Mouse (Mus musculus): ENCODE data around the gene Aldh1a1. TPM values are rescaled to one million over a fixed set of nuclear protein-coding genes. Genes with fewer than 3 reads are reported as not detected.

Gene Aldh1a1
- total RNA-seq, 2 experiments from 2014 or later = 10.3 to 17.2 TPM

DNA sequence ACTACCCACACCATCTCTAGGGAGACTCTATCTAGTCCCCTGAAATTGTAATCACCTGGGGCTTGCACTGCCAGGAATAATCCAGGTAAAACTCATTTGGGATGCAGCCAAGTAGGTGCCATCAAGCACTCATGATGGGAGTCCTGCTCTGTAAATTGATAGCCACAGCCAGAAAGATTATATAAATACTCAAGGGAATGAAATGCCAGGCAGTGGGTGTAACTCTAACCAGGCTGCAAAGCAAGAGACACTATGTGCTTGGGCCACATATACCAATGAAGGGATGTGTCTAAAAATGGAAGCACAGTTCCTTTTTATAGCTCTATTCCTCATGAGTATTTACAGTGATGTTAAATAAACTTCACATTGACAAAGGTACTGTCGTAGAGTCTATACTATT is 56.9 kb downstream of the Aldh1a1 start:
- intact Hi-C loops (cut with DNase I) = loop anchor here (1.0 kb wide), 1 partner anchor 8 kb away; no protein-coding TSS in a partner anchor
- no peak for DNase-seq

DNA sequence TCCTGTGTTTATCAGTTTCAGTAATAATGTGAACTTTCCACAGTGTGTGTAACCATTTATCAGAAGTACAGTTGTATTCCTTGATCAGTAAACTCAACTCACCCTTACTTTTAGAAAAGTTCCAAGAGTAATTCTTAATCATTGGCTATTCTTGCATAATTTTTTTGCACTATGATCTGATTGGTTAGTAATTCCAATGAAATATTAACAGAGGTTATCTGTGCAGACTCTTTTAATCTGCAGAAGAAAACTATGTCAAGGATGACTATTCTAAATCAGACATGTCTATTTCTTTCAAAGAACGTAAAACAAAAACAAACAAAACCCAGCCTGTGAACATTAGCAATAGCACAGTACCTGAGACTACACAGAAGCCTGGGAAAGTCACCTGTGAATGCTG is 62.9 kb downstream of the Aldh1a1 start:
- intact Hi-C loops (cut with DNase I) = no loop called here
- DNase-seq = no peak

DNA sequence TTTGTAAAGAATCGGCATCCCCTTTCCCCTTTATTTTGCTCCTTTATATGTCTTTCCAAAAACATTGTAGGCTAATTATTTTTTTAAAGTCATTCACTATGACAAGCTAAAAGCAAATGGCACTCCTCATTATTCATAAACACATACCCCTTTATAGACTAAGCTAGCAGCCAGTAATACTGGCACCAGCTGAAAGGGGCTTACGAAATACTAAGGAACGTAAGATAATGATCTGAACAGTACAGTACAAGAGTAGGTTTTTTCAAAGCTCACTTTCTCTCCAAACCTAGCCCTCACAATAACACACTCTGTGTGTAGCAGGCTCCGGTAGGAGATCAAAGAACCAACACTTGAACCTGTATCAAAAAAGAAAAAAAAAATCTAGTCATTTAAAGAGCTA is 64.7 kb downstream of the Aldh1a1 start:
- intact Hi-C loops (cut with DNase I) = loop anchor here (1.0 kb wide), 1 partner anchor 8 kb away; no protein-coding TSS in a partner anchor
- no peak for DNase-seq

DNA sequence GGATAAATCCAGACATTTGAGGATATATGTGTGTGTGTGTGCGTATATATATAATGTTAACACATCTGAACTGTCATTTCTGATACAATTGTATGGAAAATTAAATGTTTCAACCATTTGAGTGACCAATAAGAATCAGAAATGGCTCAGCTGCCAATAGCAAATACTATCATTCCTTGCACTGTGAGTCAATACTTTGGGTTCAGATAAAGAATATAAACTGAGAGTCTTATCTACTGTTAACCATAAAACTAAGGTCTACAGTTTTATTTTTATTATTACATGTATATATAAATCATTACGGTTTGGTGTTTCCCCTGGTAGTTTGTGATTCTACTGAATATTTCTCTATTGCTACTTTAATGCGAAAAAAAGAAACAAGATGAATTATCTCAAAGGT is 65.6 kb downstream of the Aldh1a1 start:
- intact Hi-C loops (cut with DNase I) = no loop called here
- DNase-seq = no peak

DNA sequence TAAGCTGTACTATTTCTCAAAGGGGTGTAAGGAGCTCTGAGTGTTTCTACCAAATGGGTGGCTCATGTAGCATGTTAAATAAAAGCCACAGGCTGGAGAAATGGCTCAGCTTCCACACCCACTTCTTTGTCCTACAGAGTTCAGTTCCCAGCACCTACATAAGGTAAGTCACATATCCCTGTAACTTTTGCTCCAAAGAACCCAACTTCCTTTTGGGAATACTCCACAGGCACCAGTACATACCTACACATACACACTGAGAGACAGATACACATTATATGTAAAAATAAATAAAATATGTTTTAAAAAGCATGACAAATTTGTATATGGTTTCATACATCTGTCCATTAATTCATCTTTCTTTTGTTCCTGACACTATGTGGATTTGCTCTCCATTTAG is 66.0 kb downstream of the Aldh1a1 start:
- no peak for DNase-seq
- intact Hi-C loops (cut with DNase I) = no loop called here

DNA sequence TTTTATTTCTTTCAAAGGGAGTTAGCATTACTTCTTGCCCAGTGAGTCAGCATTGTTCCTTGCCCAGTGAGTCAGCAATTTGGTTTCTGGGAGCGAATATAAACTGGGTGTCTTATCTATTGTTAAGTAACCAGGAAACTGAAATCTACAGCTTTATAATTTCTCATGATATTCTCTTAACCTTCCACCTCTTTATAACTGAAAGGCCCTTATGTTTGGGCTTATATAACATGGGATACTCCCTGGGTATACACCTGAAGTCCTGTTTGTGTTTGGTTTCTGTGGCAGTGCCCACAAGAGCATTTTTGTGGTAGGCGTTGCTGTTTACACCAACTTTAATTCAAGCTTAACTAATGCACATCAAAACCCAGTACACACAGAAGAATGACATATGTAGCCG is 66.4 kb downstream of the Aldh1a1 start:
- no peak for DNase-seq
- intact Hi-C loops (cut with DNase I) = no loop called here

DNA sequence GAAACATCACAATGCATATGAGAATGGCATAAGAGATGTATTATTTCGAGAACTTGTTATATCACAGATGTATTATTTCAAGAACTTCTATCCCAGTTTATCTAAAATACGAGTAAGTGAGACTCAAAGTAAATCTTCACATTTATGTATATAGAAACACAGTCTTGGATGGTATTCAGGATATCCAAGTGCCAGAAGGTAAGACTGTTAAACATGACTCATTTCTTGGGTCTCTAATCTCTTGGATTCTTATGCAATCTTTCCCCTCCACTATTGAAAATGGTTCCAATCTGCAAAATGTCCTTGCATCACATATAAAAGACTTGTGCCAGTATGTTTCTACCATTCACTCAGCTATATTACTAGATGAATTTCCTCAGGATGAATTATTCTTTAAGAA is 67.4 kb downstream of the Aldh1a1 start:
- intact Hi-C loops (cut with DNase I) = no loop called here
- no peak for DNase-seq

DNA sequence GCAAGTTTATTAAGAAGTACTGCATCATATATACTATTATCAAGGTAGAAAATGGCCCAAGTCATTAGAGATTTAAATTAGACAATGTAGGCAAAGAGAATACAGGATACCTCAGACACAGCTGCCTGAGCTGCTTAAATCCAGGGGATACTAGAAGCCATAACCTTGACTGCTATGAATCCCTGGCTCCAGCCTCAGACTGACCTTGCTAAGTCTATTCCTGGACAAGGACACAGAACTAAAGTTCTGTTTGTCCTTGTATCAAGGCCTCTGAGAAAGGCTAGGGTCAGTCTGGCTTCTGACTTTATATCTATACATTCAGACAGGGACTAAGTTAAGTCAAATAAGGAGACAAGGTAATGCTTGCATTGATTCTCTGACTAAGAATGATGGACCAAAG is 69.9 kb downstream of the Aldh1a1 start:
- intact Hi-C loops (cut with DNase I) = no loop called here
- DNase-seq = peak in 1 of 2 experiments; percentile 6

DNA sequence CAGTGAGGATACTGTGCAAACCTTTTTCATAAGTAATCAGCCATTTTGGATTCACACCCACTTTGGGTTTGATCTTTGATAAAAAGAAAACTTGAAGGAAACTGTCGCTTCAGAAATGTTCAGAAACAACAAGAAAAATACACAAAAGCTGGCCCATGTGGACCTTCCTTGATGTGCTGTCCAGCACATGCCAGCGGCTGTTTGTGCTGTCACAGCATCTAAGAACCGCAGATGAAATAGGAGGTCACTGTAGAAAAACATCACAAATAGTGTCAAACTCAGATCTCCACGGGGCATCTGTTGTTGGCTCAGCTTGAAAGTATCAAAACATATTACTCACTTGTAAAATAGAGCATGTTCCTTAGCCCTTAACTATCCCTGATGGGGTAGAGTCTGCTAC is 73.8 kb downstream of the Aldh1a1 start:
- DNase-seq = no peak
- intact Hi-C loops (cut with DNase I) = no loop called here

DNA sequence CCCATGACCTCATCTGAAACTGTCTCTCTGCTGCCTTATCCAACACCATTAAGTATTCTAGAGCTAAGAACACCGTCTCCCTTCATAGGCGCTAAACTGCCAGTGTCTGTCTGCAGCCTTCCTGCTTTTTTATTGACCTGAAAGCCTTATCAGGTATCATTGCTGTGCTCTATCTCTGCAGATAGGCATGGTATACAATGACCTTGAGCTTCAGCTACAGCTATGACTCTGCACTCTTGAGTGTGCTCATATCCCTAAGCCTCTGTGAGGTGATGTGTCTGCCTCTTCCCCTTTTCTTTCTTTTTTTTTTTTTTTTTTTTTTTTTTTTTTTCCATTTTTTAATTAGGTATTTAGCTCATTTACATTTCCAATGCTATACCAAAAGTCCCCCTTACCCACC is 74.5 kb downstream of the Aldh1a1 start:
- intact Hi-C loops (cut with DNase I) = no loop called here

DNA sequence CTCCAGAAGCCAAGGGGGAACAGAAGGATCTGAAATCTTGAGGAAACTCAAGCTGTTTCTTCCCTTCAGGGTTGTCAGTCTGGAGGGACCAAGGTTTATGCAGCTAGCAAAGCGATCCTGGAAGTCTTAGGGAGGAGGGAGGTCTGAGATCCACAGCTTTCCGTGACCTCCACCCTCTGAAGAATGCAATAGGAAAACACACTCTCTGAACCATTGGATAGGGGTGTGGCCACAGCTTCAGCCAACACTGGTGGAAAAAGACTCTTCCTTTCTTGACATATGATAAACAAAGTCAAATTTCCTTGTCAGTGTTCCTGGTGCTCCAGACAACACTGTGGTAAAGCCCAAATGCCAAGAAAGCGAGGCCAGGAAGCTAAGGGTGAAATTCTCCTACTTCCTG is 84.5 kb downstream of the Aldh1a1 start:
- DNase-seq = no peak
- intact Hi-C loops (cut with DNase I) = no loop called here

More for the DNA sequence above, 74.5 kb downstream of the Aldh1a1 start:
- DNase-seq = no peak

DNA sequence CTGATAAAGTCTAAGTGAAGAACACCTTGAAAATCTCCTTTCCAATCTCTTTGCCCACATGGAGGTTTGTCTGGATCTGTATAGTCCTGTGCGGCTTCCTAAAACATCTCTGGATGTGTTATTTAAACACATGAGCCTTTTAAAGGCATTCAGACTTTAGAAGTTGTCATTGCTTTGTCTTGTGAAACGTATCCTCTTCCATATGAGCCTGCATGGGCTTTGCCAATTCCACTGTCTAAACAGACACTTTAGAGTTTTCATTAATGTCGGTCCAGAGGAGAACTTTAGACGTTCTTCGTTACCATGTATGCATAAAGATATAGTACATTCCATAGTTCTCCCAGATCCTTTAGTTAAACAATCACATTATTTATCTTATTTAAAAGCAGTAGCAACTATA is 84.9 kb downstream of the Aldh1a1 start:
- intact Hi-C loops (cut with DNase I) = no loop called here
- no peak for DNase-seq

DNA sequence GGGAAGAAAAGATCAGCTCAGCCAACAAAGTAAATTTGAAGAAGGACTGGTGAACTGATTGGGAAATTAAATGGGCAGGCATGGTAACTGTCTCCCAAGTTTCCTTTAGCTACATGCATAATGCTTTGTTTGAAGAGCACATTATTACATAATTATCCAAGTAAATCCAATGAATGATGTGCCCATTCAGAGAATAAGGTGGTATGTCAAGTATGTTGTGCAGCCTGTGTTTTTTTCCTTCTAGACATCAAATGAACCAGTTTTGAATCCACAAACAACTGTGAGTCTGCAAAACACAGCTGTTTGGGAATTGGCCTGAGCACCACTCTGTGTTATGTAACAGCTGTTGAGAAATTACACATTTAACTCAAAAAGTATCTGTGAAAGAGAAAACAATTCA is 107.4 kb downstream of the Aldh1a1 start:
- intact Hi-C loops (cut with DNase I) = no loop called here
- DNase-seq = peak; percentile 45 to 54

DNA sequence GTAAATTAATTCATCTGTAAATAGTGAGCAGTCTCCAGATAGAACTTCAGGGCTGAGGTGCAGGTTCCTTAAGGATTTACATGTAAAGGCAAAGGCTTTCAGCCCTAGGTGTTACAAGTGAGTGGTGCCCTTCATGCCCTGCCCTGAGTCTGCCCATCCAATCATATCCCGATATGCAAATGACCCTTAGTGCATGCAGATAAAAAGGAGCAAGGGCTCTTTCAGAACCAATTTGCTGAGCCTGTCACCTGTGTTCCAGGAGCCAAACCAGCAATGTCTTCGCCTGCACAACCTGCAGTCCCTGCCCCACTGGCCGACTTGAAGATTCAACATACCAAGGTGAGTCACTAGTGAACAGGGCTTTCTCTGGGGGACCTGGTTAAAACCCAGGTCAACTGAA is 109.2 kb downstream of the Aldh1a1 start:
- DNase-seq = peak; percentile 19 to 28
- intact Hi-C loops (cut with DNase I) = no loop called here

DNA sequence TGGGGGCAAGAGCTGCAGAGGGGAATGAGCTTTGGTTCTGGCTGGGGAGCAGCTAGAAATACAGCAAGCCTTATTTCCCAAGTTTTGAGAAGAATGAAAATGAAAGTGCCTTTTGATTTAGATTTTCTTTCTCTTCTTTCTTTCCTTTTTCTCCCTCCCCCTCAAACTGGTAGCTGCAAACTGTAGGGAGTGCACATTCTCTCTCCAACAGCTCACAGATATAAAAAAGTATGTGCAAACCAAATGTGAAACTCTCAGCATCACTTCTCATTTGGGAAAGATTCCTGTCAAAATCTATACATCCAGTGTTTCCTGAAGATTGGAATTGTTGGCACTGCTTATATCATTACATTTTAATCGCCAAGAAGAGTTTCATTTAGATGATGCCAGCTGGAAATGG is 110.7 kb downstream of the Aldh1a1 start:
- intact Hi-C loops (cut with DNase I) = no loop called here
- DNase-seq = no peak

DNA sequence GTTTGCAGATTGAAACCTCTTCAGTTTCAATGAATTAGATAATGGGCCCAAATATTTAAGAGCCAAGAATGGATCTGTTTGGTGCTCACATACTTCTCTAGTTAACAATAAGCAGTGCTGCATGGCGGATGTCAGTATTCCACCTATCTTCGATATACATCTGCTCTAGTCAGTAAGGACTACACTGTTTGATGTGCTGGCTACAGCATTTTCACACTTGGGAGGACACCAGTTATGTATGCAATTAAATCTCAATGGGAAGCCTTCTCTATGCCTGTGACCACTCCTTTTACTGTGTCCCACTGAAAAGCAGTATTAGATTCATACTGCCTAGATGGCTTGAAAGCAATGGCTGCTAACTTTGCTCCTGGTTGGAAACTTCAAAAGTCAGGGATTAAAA is 111.4 kb downstream of the Aldh1a1 start:
- DNase-seq = no peak
- intact Hi-C loops (cut with DNase I) = no loop called here

DNA sequence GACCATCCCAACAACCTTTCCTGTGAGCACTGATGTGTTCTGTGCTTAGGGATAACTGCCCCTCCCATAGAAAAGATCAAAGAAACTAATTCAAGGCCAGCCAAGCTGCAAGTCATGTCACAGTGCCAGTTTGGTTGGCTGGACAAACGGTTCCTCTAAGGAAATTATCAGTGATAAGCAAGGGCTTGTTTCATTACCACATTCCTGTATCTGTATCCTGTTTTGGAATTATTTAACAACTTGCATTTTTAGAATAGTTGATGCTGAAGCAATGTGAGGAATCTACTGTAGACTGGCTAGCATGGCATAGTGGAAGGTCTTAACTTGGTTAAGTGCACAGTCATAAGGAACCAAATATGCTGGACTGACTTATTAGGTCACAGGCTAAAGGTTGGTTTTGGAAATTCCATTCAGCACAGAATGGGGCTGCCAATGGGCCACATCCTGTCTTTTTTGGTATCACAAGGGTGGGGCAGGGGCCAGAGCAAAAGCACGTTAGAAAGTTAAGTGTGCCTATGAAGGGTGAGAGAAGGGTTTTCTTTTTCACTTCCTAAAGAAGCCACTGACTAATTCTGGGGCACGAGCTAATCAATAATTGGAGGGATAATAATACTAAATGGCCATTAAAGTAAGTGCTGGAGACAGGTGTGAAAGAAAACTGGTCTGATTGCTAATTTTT is 121.9 kb downstream of the Aldh1a1 start:
- intact Hi-C loops (cut with DNase I) = no loop called here
- DNase-seq = no peak

DNA sequence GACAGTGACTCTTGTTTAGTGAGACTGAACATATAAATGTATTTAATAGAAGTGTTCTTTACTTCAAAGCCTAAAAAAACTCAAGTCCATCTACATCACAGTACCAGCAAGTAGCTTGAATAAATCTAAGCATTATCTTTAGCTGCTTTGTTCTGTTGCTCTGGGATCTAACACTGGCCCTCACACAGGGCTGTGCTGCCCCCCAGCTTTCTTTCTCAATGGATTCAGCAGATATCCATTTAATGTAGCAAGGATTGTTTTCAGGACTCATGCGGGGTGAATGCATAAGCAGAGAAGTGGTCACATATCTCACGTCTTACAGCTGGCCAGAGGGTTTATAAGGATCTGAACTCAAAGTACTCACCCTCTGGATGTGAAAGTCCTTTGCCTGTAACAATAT is 129.9 kb downstream of the Aldh1a1 start:
- no peak for DNase-seq
- intact Hi-C loops (cut with DNase I) = no loop called here

DNA sequence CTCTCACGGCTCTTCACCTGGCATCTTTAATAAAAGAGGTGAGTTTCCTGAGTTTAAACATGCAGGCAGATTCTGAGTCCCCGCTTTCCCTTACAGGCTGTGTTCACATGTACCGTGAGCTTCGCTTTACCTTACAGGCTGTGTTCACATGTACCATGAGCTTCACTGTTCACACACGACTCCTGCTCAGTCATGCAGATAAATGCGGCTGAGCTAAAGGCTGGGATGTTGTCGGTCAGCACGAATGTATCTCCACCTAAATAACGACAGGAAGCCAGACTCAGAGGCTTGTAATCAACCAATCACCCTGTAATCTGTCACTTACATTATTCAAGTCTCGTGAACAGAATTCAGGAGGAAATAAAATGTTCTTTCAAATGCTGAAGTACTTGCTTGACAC is 130.9 kb downstream of the Aldh1a1 start:
- intact Hi-C loops (cut with DNase I) = no loop called here

DNA sequence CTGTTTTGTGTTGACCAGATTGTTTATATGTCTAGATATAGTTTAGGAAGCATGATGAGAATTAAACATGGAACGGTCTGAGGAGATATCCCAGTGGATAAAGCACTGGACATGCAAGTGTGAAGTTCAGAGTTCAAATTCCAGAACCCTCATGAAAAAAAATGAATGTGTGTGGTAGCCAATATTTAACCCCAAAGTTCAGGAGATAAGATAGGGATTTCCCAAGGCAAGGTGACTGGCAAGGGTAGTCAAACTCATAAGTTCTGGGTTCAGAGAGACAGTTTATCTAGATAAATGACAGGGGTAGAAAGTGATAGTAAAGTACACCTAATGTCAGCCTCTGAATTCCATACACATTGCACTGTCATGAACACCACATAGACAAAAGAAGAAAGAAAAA is 138.5 kb downstream of the Aldh1a1 start:
- intact Hi-C loops (cut with DNase I) = no loop called here
- DNase-seq = no peak

More for the DNA sequence above, 130.9 kb downstream of the Aldh1a1 start:
- DNase-seq = no peak

DNA sequence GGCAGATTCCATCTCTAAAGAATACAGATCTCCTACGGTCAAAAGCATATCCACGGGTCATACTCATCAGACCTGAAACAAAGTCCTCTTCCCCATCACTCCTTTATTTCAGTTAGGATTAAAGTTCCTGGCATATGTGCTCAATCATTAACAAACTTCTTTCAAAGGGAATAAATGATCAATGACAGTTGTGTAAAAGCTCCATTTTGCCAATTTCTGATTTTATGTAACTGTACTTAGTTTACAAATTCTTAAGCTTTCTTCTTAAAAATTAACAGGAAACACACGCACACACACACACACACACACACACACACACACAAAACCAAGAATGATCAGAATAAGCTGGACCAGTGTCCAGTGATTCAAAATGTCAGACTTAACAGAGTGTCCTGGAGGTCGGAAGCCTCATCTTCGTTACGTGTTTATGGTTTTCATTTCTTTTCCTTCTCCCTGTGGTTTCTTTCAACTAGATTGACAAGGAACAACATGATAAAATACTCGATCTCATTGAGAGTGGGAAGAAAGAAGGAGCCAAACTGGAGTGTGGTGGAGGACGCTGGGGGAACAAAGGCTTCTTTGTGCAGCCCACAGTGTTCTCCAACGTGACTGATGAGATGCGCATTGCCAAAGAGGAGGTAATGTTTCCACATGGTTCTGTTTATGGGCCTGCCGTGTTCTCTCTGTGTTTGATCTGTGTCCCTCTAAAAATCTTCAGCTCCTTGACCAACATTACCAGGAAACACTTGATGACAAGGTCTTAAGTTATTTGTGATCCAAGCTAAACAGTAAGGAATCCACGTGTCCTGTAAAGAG is 141.6 kb downstream of the Aldh1a1 start:
- peak; percentile 22 to 27 for DNase-seq
- intact Hi-C loops (cut with DNase I) = no loop called here

DNA sequence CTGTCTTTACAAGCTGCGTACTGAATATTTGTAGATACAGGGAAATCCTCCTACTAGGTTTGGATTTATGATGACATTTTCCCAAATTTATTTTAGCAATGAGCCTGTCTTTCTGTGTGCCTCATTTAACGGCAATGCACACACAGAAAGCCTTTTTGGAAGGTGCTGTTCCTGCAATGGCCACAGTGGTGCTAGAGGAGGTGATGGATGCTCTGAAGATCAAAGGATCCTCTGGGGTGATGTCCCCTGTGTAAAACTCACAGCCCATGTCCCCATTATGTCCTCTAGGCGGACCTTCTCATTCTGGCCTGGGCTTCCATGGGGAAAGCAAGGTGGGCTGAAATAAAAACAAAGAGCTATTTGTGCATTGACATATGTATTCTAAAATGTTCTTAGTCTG is 151.8 kb downstream of the Aldh1a1 start:
- intact Hi-C loops (cut with DNase I) = no loop called here
- no peak for DNase-seq

Data from heart, postnatal 10 days (tissue).